Mouse (Mus musculus): ENCODE measurements around the gene AC192777.2.
"Not testable (repeated sequence)": the region's sequence is repeated elsewhere in the genome, so short reads cannot be mapped to it uniquely, and the experiment has no call there.

Gene AC192777.2

DNA sequence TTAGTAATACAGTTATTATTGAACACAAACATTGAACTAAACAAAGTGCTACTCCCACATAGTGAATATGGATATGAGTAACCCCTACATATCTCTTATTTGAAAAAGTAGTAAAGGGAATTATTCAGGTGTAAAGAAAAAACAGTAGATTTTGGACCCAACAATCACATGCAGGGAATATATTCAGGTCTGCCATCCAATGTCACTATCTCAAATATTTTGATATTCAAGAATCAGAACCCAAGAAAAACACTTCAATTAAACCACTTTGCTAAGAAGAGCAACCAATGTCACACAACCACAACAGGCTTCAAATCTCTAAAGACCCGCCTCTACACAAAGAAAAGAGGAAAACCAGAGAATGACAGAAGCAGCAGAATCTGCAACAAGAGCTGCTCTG, at the start of gene AC192777.2:
Gene AC192777.2, plus strand, starts transcription at position 301 of the 400 bp plus-strand sequence.
- DNase-seq, result not testable (repeated sequence)

- not testable (repeated sequence) for DNase-seq
These were observed 20.9 kb downstream of the AC192777.2 start for GRCm38 (mm10) chr17:40116172-40116571.

DNA sequence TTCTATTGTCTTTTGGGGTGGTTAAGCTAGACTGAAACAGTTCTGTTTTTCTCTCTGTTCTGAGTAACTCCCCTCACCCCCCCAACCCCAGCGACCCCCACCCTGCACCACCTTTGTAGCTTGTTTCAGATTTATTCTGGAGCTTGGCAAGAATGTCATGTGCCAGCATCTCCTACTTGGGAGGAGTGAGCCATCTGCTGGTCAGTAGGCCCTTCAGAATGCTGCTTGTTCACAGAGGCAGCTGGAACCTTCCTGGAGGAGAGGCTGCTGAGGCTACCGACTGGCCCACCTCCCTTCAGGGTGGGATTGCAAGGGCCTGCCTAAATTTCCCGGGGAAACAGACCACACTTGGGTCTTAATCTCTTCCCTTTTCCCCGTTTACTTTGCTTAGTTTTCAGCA, 21.6 kb downstream of the AC192777.2 start:
- DNase-seq, result not testable (repeated sequence)
